Mouse (Mus musculus): ENCODE results near the gene Herc1. TPM values are rescaled to one million over a fixed set of nuclear protein-coding genes. Genes with fewer than 3 reads are reported as not detected.

Gene Herc1
- total and polyA plus RNA-seq, 2 experiments from 2014 or later, result 11.6 to 24.9 TPM

GRCm38 (mm10) chr9:66393304-66393703 lies 43.1 kb downstream of the Herc1 start:
- Histone ChIP-seq H3K9ac (replicated peaks; ENCODE audit: low read depth, low read length) (no peak overlapping the region), H3K4me3 (ENCODE audit: low read depth, low read length) (no peak overlapping the region), H3K27me3 (ENCODE audit: control insufficient read depth, insufficient read depth, low read length) (no peaks in the 10 kb centered on the region), H3K4me2 (ENCODE audit: low read depth, low read length) (no peak overlapping the region), H3K27ac (ENCODE audit: low read depth) (no peak overlapping the region), H3K9me3 (replicated peaks; ENCODE audit: control insufficient read depth, low read length) (no peaks in the 10 kb centered on the region), H3K4me1 (ENCODE audit: control insufficient read depth, insufficient read depth) (no peaks in the 10 kb centered on the region), H3K36me3 (replicated peaks; ENCODE audit: control insufficient read depth, insufficient read depth, low read length) (peaks cover 37% of the 10 kb centered on the region)
- DNase-seq (ENCODE audit: low spot score), result no peak
- 84% methylated on average over 5 of the region's 5 CpGs for WGBS
- no peak for TF ChIP-seq EP300 (IDR thresholded peaks at IDR 0.05; ENCODE audit: low read depth)
- TF ChIP-seq CTCF (IDR thresholded peaks at IDR 0.05; ENCODE audit: low read depth), result no peak
- ATAC-seq (ENCODE audit: insufficient read depth, low read depth), result no peak

DNA sequence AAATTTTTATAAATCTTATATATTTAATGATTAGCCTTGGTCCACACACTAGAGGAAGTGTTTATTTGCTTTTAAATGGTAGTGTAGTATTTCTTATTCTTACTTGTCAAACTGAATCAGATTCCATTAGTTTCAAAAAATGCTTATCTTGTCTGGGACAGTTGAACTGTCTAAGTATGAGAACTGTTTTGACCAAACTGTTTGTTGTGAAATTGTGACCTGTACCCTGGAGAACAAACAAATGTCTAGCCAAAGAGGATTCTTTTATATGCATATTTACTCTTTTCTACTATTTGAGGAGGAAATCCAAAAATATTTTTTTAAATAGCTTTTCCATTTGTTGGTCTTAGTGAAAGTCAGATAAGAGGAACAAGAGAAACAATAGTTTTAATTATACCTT lies 73.2 kb downstream of the Herc1 start:
- Histone ChIP-seq H3K9me3 (replicated peaks; ENCODE audit: control insufficient read depth, low read length) (no peaks in the 10 kb centered on the region), H3K27ac (ENCODE audit: low read depth) (no peak overlapping the region), H3K9ac (replicated peaks; ENCODE audit: low read depth, low read length) (no peak overlapping the region), H3K4me1 (ENCODE audit: control insufficient read depth, insufficient read depth) (no peaks in the 10 kb centered on the region), H3K4me3 (ENCODE audit: low read depth, low read length) (no peak overlapping the region), H3K4me2 (ENCODE audit: low read depth, low read length) (no peak overlapping the region), H3K27me3 (ENCODE audit: control insufficient read depth, insufficient read depth, low read length) (no peaks in the 10 kb centered on the region), H3K36me3 (replicated peaks; ENCODE audit: control insufficient read depth, insufficient read depth, low read length) (peaks cover 16% of the 10 kb centered on the region)
- ATAC-seq (ENCODE audit: insufficient read depth, low read depth) (no peak), DNase-seq (ENCODE audit: low spot score) (no peak)
- TF ChIP-seq EP300 (IDR thresholded peaks at IDR 0.05; ENCODE audit: low read depth), result no peak

GRCm38 (mm10) chr9:66440007-66440406 lies 89.8 kb downstream of the Herc1 start:
- Histone ChIP-seq H3K4me2 (ENCODE audit: low read depth, low read length) (no peak overlapping the region), H3K4me3 (ENCODE audit: low read depth, low read length) (no peak overlapping the region), H3K4me1 (ENCODE audit: control insufficient read depth, insufficient read depth) (no peaks in the 10 kb centered on the region), H3K36me3 (replicated peaks; ENCODE audit: control insufficient read depth, insufficient read depth, low read length) (peaks cover 38% of the 10 kb centered on the region), H3K9ac (replicated peaks; ENCODE audit: low read depth, low read length) (no peak overlapping the region), H3K27ac (ENCODE audit: low read depth) (no peak overlapping the region), H3K9me3 (replicated peaks; ENCODE audit: control insufficient read depth, low read length) (no peaks in the 10 kb centered on the region), H3K27me3 (ENCODE audit: control insufficient read depth, insufficient read depth, low read length) (no peaks in the 10 kb centered on the region)
- WGBS, result 96% methylated on average over 8 of the region's 8 CpGs
- no peak for DNase-seq (ENCODE audit: low spot score)
- TF ChIP-seq EP300 (IDR thresholded peaks at IDR 0.05; ENCODE audit: low read depth), result no peak
- TF ChIP-seq CTCF (IDR thresholded peaks at IDR 0.05; ENCODE audit: low read depth), result no peak
- no peak for ATAC-seq (ENCODE audit: insufficient read depth, low read depth)

DNA sequence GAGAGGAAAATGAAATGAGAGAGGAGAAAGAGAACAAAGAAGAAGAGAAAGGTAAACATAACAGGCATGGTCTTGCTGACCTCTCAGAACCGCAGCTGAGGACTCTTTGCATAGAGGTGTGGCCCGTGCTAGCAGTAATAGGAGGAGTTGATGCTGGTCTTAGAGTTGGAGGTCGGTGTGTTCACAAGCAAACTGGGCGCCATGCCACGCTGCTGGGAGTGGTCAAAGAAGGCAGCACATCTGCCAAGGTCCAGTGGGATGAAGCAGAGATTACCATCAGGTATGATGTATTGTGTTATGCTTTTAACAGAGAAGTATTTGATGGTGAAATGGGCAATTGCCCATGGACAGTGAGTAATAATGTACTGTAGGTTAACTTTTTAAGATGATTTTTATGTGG lies 98.0 kb downstream of the Herc1 start:
- Histone ChIP-seq H3K27me3 (ENCODE audit: control insufficient read depth, insufficient read depth, low read length) (no peaks in the 10 kb centered on the region), H3K9ac (replicated peaks; ENCODE audit: low read depth, low read length) (no peak overlapping the region), H3K27ac (ENCODE audit: low read depth) (no peak overlapping the region), H3K4me2 (ENCODE audit: low read depth, low read length) (no peak overlapping the region), H3K4me1 (ENCODE audit: control insufficient read depth, insufficient read depth) (no peaks in the 10 kb centered on the region), H3K4me3 (ENCODE audit: low read depth, low read length) (no peak overlapping the region), H3K9me3 (replicated peaks; ENCODE audit: control insufficient read depth, low read length) (no peaks in the 10 kb centered on the region), H3K36me3 (replicated peaks; ENCODE audit: control insufficient read depth, insufficient read depth, low read length) (peaks cover 54% of the 10 kb centered on the region)
- WGBS, result 72% methylated on average over 5 of the region's 5 CpGs
- ATAC-seq (ENCODE audit: insufficient read depth, low read depth), result no peak
- no peak for TF ChIP-seq CTCF (IDR thresholded peaks at IDR 0.05; ENCODE audit: low read depth)
- no peak for TF ChIP-seq EP300 (IDR thresholded peaks at IDR 0.05; ENCODE audit: low read depth)
- DNase-seq (ENCODE audit: low spot score), result no peak

GRCm38 (mm10) chr9:66465087-66465486 lies 114.8 kb downstream of the Herc1 start:
- no peak for ATAC-seq (ENCODE audit: insufficient read depth, low read depth)
- peaks cover 62% of the 10 kb centered on the region for H3K36me3 ChIP-seq (replicated peaks; ENCODE audit: control insufficient read depth, insufficient read depth, low read length)
- H3K9me3 ChIP-seq (replicated peaks; ENCODE audit: control insufficient read depth, low read length), result no peaks in the 10 kb centered on the region
- TF ChIP-seq CTCF (IDR thresholded peaks at IDR 0.05; ENCODE audit: low read depth) (peak; percentile 70), EP300 (IDR thresholded peaks at IDR 0.05; ENCODE audit: low read depth) (no peak)
- H3K27ac ChIP-seq (ENCODE audit: low read depth), result no peak overlapping the region
- 57% methylated on average over 4 of the region's 4 CpGs for WGBS
- no peaks in the 10 kb centered on the region for H3K27me3 ChIP-seq (ENCODE audit: control insufficient read depth, insufficient read depth, low read length)
- H3K4me2 ChIP-seq (ENCODE audit: low read depth, low read length), result no peak overlapping the region
- DNase-seq (ENCODE audit: low spot score), result peak; percentile 39
- no peaks in the 10 kb centered on the region for H3K4me1 ChIP-seq (ENCODE audit: control insufficient read depth, insufficient read depth)
- no peak overlapping the region for H3K9ac ChIP-seq (replicated peaks; ENCODE audit: low read depth, low read length)
- no peak overlapping the region for H3K4me3 ChIP-seq (ENCODE audit: low read depth, low read length)

DNA sequence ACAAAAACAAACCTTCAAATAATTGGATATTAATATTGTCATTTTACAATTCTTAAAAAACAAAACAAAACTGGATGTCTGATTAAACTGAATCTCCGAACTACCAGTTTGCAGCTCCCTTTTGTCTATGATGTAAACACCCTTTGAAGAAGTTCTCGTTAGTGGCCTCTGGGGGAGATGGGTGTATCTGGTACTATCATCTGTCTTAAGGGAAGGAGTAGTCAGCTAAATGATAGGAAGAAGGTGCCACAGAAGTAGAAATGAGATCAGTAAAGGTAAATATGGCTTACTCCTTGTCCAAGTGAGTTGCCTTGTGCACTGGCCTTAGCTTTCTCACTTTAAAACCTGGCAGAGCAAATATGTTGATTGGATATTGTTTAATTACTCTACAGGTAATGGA lies 127.5 kb downstream of the Herc1 start:
- no peaks in the 10 kb centered on the region for H3K9me3 ChIP-seq (replicated peaks; ENCODE audit: control insufficient read depth, low read length)
- no peak overlapping the region for H3K4me2 ChIP-seq (ENCODE audit: low read depth, low read length)
- WGBS, result 83% methylated on average over 2 of the region's 2 CpGs
- H3K9ac ChIP-seq (replicated peaks; ENCODE audit: low read depth, low read length), result no peak overlapping the region
- ATAC-seq (ENCODE audit: insufficient read depth, low read depth) (no peak), DNase-seq (ENCODE audit: low spot score) (no peak)
- H3K27ac ChIP-seq (ENCODE audit: low read depth), result no peak overlapping the region
- H3K36me3 ChIP-seq (replicated peaks; ENCODE audit: control insufficient read depth, insufficient read depth, low read length), result peaks cover 70% of the 10 kb centered on the region
- H3K4me3 ChIP-seq (ENCODE audit: low read depth, low read length), result no peak overlapping the region
- no peaks in the 10 kb centered on the region for H3K4me1 ChIP-seq (ENCODE audit: control insufficient read depth, insufficient read depth)
- TF ChIP-seq EP300 (IDR thresholded peaks at IDR 0.05; ENCODE audit: low read depth) (no peak), CTCF (IDR thresholded peaks at IDR 0.05; ENCODE audit: low read depth) (no peak)
- H3K27me3 ChIP-seq (ENCODE audit: control insufficient read depth, insufficient read depth, low read length), result no peaks in the 10 kb centered on the region

Measured in heart, postnatal 0 days (tissue).